Mouse (Mus musculus) liver, adult 2 months (tissue): ENCODE results near the gene Eif3a. TPM values are rescaled to one million over a fixed set of nuclear protein-coding genes. Genes with fewer than 3 reads are reported as not detected.

ENCODE experiments used
- DNase-seq: peaks from one replicate; pipeline ENCODE4 v3.0.0-alpha.2; 2011; ENCODE audit warnings: low read depth, low spot score; ENCODE audit errors: extremely low read depth
- H3K27ac ChIP-seq: fragments of 200-500 bp; replicated peaks from 2 replicates; pipeline ENCODE4 v1.5.1; 2012; ENCODE audit warnings: low read depth, mild to moderate bottlenecking, control low read depth, inconsistent platforms, low read length; ENCODE audit not compliant: insufficient read depth
- H3K27me3 ChIP-seq: fragments of 200-500 bp; 2 replicates; pipeline ENCODE4 v1.6.1; 2012; ENCODE audit warnings: mild to moderate bottlenecking, moderate library complexity, low read length, inconsistent platforms; ENCODE audit not compliant: control insufficient read depth, insufficient read depth
- H3K36me3 ChIP-seq: fragments of 200-500 bp; 2 replicates; pipeline ENCODE4 v1.6.1; 2012; ENCODE audit warnings: low read length, inconsistent platforms; ENCODE audit not compliant: control insufficient read depth, insufficient read depth
- H3K4me1 ChIP-seq: fragments of 200-500 bp; 2 replicates; pipeline ENCODE4 v1.6.1; 2011; ENCODE audit warnings: low read length; ENCODE audit not compliant: control insufficient read depth, insufficient read depth
- H3K4me3 ChIP-seq: fragments of 200-500 bp; 2 replicates; pipeline ENCODE4 v1.5.1; 2011; ENCODE audit warnings: low read depth, mild to moderate bottlenecking, control low read depth, low read length, moderate library complexity; ENCODE audit not compliant: insufficient read depth
- H3K79me2 ChIP-seq: fragments of 200-500 bp; 2 replicates; pipeline ENCODE4 v1.6.1; 2012; ENCODE audit warnings: inconsistent platforms, mild to moderate bottlenecking, low read length, moderate library complexity; ENCODE audit not compliant: control insufficient read depth, insufficient read depth
- H3K9ac ChIP-seq: fragments of 200-500 bp; 2 replicates; pipeline ENCODE4 v1.6.1; 2012; ENCODE audit warnings: low read depth, mild to moderate bottlenecking, control low read depth, inconsistent platforms, low read length
- CTCF ChIP-seq: fragments of 200-500 bp; IDR thresholded peaks from 2 replicates; pipeline ENCODE4 v1.5.1; 2011; ENCODE audit warnings: low read depth, low read length, control low read depth
- POLR2A ChIP-seq: fragments of 200-500 bp; IDR thresholded peaks from 2 replicates; pipeline ENCODE4 v1.6.1; 2011; ENCODE audit warnings: low read length, control low read depth; ENCODE audit not compliant: insufficient read depth; ENCODE audit errors: extremely low read depth
- WGBS: fragments of 180-500 bp; shearing (Covaris S2); methylation state at CpG from one replicate; pipeline ENCODE4 v1.1.7; 2018; 5-methylcytosine and 5-hydroxymethylcytosine counted together
- polyA plus RNA-seq: library from polyadenylated mRNA; depleted of rRNA; stranded (reverse); fragments of >200 nt; gene quantifications from 2 replicates; pipeline ENCODE4 v1.2.3, GENCODE M21; 2012; rRNA removed
- total RNA-seq: library from RNA; depleted of rRNA; stranded (reverse); fragments of >200 nt; gene quantifications from 2 replicates; pipeline ENCODE4 v1.2.3, GENCODE M21; 2014; rRNA removed

The Eif3a gene
- total and polyA plus RNA-seq, 2 experiments, result 17.7 to 57.9 TPM

DNA sequence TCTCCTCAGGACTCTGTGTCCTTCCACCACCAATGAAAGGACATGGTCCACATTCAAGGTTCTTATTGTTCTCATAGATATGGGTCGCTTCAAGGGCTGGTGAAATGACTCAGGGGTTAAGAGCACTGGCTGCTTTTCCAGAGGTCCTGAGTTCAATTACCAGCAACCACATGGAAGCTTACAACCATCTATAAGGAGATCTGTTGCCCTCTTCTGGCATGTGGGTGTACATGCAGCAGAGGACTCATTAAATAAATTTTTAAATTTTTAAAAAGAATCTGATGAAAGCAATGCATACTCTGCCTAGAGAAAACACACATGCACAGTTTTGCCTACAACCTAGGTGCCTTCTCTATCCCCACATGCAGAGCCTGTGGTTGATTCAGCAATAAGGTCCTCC, 49.9 kb downstream of the Eif3a start:
- DNase-seq, result no peak
- 86% methylated on average over 1 of the region's 1 CpGs for WGBS
- H3K4me3 ChIP-seq, result no peak overlapping the region
- H3K36me3 ChIP-seq, result no peaks in the 10 kb centered on the region
- H3K27me3 ChIP-seq, result peaks cover 5% of the 10 kb centered on the region; the same call in 1 of the 2 replicates
- H3K9ac ChIP-seq, result no peak overlapping the region
- H3K27ac ChIP-seq, result no peak overlapping the region
- no peaks in the 10 kb centered on the region for H3K79me2 ChIP-seq
- no peaks in the 10 kb centered on the region for H3K4me1 ChIP-seq
- TF ChIP-seq CTCF (no peak), POLR2A (no peak)

DNA sequence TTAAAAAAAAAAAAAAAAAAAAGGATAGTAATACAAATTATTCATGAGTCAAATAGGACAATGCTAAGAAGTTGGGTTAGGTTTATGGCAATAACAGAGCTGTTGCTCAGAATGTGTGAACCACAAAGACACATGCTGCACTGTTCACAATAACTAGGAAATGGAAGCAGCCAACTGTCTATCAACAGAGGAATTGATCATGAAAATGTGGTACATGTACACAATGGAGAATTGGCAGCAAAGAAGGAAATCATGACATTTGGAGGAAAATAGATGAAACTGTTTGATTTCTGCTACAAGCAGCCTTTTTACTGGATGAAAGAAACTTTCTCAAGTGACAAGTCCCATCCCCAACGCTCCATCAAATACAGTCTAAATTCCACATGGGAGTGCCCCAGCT, 58.5 kb downstream of the Eif3a start:
- Histone ChIP-seq H3K36me3 (no peaks in the 10 kb centered on the region), H3K27me3 (peaks cover 8% of the 10 kb centered on the region), H3K9ac (no peak overlapping the region), H3K4me3 (no peak overlapping the region), H3K79me2 (no peaks in the 10 kb centered on the region), H3K4me1 (no peaks in the 10 kb centered on the region), H3K27ac (no peak overlapping the region)
- TF ChIP-seq POLR2A (no peak), CTCF (no peak)
- no peak for DNase-seq
- 97% methylated on average over 1 of the region's 1 CpGs for WGBS

DNA sequence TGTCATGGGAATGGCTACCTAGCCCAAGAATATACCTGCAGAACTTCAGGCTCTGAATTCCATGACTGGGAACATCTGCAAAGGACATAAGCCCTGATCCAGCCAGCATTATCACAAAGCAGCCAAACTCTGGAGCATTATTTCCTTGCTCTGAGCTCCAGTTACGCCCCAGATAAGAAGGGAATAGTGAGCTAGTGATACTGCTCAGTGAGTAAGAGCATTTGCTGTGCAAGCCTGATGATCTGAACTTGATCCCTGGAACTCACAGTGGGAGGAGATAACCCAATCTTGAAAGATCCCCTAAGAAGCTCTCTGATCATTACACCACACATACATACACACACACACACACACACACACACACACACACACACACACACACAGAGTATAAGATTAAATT, 59.2 kb downstream of the Eif3a start:
- no peaks in the 10 kb centered on the region for H3K4me1 ChIP-seq
- no peak overlapping the region for H3K27ac ChIP-seq
- no peak for DNase-seq
- no peak overlapping the region for H3K9ac ChIP-seq
- no peaks in the 10 kb centered on the region for H3K36me3 ChIP-seq
- H3K27me3 ChIP-seq, result peaks cover 8% of the 10 kb centered on the region
- 80% methylated on average over 1 of the region's 1 CpGs for WGBS
- H3K4me3 ChIP-seq, result no peak overlapping the region
- no peaks in the 10 kb centered on the region for H3K79me2 ChIP-seq
- TF ChIP-seq CTCF (no peak), POLR2A (no peak)

DNA sequence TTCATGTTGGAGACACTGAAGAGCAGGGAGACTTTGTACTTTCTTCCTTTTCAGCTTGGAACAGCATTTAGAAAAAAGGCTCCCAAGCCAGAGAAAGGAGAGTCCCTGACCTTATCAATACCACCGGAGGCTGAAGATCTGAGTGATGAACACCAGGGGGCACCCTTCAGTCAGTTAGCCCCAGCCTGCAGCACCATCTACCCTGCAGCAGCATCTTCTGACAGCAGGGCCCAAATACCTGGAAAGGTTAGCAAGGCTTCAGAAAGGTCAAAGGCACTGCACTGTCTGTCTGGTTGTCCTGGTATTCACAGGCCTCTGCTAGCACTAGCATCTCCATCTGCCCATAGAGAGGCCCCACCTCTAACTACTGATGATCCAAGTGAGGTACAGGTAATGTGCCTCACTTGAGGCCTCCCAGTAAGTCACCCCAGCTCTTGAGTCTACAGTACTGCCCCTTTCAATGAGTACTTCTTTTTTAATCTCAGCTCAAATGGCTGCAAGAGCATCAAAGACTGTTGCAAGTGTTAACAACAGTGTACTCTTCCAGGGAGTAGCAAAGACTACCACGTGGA, 60.1 kb downstream of the Eif3a start:
- H3K36me3 ChIP-seq, result no peaks in the 10 kb centered on the region

DNA sequence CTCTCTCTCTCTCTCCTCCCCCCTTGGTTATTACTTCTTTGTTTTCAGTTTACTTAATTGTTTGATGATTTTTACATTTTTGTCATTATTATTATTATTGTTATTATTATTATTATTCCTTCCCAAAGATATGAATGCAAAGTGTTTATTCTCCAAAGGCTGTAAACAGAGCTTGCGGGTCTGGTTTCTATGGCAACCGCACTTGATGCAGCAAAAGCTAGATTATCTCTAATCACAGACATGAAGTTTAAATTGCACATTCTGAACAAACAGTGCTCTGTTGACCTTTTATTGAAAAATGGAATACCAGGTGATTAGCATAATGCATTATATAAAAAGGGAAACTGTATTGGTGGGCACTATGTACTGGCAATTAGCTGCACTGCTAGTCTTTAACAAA, 74.1 kb downstream of the Eif3a start:
- TF ChIP-seq CTCF (no peak), POLR2A (no peak)
- Histone ChIP-seq H3K4me3 (no peak overlapping the region), H3K9ac (no peak overlapping the region), H3K27ac (no peak overlapping the region), H3K27me3 (no peaks in the 10 kb centered on the region; the same call in 1 of the 2 replicates), H3K36me3 (no peaks in the 10 kb centered on the region), H3K4me1 (no peaks in the 10 kb centered on the region), H3K79me2 (no peaks in the 10 kb centered on the region)
- WGBS, result 95% methylated on average over 2 of the region's 2 CpGs
- no peak for DNase-seq

More for the DNA sequence above, 60.1 kb downstream of the Eif3a start:
- Histone ChIP-seq H3K4me3 (no peak overlapping the region), H3K79me2 (no peaks in the 10 kb centered on the region), H3K27ac (no peak overlapping the region), H3K27me3 (peaks cover 8% of the 10 kb centered on the region), H3K9ac (no peak overlapping the region), H3K4me1 (no peaks in the 10 kb centered on the region)
- peak; percentile 87 for TF ChIP-seq CTCF
- TF ChIP-seq POLR2A, result no peak
- 45% methylated on average over 2 of the region's 2 CpGs for WGBS
- DNase-seq, result peak; percentile 46

DNA sequence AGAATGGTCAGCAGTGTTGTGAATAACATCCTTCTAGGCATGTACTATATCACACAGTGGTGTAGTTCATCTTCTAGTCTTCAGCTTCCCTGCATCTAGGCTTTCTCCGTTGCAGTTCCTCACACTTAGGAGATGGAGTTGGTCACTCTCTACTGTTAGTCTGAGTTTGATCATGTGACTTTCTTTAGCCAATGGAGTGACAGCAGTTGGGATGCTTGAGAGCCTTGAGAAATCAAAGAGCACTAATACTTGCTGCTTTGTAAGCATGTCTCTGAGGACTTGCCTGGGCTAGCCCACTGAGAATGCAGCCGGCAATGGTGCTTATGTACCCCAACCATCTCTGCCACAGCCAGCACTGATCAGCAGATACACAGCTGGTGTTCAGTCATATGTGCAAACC, 77.9 kb downstream of the Eif3a start:
- no peak for TF ChIP-seq CTCF
- no peak for TF ChIP-seq POLR2A
- Histone ChIP-seq H3K27ac (no peak overlapping the region), H3K27me3 (no peaks in the 10 kb centered on the region; the same call in 1 of the 2 replicates), H3K79me2 (no peaks in the 10 kb centered on the region), H3K36me3 (no peaks in the 10 kb centered on the region), H3K4me3 (no peak overlapping the region), H3K4me1 (no peaks in the 10 kb centered on the region), H3K9ac (no peak overlapping the region)
- 85% methylated on average over 2 of the region's 2 CpGs for WGBS
- DNase-seq, result no peak

Other genes starting within 250 kb of the Eif3a start
- 28.1 and 38.2 TPM in 2 replicates for gene Cacul1, start 209.6 kb downstream of the Eif3a start, total RNA-seq
- 12.1 and 12.2 TPM in 2 replicates for gene Cacul1, start 209.6 kb downstream of the Eif3a start, polyA plus RNA-seq
- 0.09 and 0.27 TPM in 2 replicates for gene Nanos1, start 34.7 kb downstream of the Eif3a start, total RNA-seq
- 0.02 TPM in 1 of 2 replicates, not detected in the other for gene Nanos1, start 34.7 kb downstream of the Eif3a start, polyA plus RNA-seq
- 23.8 and 23.9 TPM in 2 replicates for gene Fam45a, start 20.9 kb upstream of the Eif3a start, total RNA-seq
- 6.4 and 6.5 TPM in 2 replicates for gene Fam45a, start 20.9 kb upstream of the Eif3a start, polyA plus RNA-seq
- gene Sfxn4, start 70.8 kb upstream of the Eif3a start, total RNA-seq, result 0.47 and 0.55 TPM in 2 replicates
- gene Sfxn4, start 70.8 kb upstream of the Eif3a start, polyA plus RNA-seq, result 0.11 TPM in 1 of 2 replicates, not detected in the other
- 191 and 199 TPM in 2 replicates for gene Prdx3, start 83.9 kb upstream of the Eif3a start, total RNA-seq
- 157 and 170 TPM in 2 replicates for gene Prdx3, start 83.9 kb upstream of the Eif3a start, polyA plus RNA-seq
- gene Grk5, start 99.1 kb upstream of the Eif3a start, total RNA-seq, result 2.2 and 3.0 TPM in 2 replicates
- 0.48 and 0.98 TPM in 2 replicates for gene Grk5, start 99.1 kb upstream of the Eif3a start, polyA plus RNA-seq